Mouse (Mus musculus) thymus, postnatal 14 days (tissue): ENCODE results near the gene Nos1ap.

Experiments used
- DNase-seq: peaks from one replicate; pipeline ENCODE4 v3.0.0; 2021

Nos1ap gene

GRCm38 (mm10) chr1:170589219-170590040, at the start of gene Nos1ap:
Gene Nos1ap, minus strand, starts transcription at chr1:170589861.
- DNase-seq, result peak; percentile 69

DNA sequence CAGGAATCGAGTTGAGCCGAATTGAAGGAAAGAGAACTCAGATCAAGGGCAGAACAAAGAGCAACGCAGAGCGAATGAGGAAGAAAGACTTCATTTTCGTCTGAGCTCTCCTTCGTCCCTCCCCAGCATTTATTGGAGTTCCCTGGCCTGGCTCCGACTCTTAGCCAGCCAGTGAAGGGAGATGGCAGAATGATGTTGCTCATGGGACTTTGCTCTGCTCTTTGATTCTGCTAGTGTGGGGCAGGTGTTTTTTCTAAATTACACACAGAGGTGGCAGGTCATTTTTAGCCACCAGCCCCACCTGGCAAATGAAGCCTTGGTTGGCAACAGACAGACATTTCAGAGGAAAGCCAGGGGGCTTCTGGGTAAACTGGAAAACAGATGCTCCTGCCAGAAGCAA, 49.3 kb upstream of the Nos1ap start:
- DNase-seq, result no peak

- no peak for DNase-seq
These were observed 43.2 kb upstream of the Nos1ap start for GRCm38 (mm10) chr1:170632856-170633255.

GRCm38 (mm10) chr1:170632385-170632784, 42.7 kb upstream of the Nos1ap start:
- DNase-seq, result peak; percentile 79

DNA sequence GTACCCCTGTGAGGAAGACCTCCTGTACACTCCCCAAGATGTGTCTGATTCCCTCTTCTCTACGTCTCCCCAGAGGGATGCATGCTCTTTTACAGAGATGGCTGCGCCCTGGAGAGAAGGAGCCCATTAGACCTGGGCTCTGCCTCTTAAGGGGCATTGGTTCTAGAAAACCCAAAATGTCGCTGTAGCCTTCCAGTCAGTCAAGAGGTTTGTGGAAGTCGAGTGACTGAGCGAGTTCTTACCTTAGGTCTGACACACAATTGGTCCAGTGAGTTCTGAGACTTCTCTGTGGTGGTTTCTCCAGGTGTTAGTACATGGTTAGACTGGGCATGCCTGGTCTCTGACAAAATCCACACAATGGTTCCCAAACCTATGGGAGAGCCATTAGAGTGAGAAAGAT, 41.9 kb upstream of the Nos1ap start:
- no peak for DNase-seq

- DNase-seq, result no peak
These were observed 40.8 kb upstream of the Nos1ap start for GRCm38 (mm10) chr1:170630489-170630888.

DNA sequence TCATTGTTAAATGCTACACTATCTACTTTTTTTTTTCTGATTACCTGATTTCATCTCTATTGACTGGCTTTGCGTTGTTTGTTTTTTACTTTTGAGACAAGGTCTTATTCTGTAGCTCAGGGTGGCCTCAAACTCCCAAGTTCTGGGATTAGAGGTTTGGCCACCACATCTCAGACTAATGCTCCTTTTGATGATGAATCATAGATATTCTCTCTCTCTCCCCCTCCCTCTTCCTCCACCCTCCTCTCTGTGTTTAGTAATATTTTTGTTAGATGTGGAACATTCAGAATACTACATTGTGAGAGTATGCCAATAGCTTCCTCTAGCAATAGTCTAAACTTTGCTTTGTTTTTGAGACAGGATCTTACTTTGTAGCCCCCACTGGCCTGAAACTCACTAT, 33.8 kb upstream of the Nos1ap start:
- no peak for DNase-seq

DNA sequence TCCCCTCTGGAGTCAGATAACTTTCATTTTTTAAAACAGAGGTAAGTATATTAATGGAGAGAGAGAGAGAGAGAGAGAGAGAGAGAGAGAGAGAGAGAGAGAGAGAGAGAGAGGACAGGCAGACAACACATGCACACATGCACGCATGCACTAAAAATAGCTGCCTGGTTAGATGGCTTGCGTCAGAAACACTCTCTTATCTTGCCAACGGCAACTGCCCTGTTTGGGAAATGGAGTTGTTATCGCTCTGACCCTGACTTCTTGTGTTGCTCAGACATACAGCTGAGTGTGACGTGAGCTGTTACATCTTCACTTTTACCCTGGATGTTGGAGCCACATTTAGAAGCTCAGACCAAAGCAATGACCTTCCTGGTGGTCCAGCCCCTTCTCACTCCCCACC, 33.3 kb upstream of the Nos1ap start:
- no peak for DNase-seq

DNA sequence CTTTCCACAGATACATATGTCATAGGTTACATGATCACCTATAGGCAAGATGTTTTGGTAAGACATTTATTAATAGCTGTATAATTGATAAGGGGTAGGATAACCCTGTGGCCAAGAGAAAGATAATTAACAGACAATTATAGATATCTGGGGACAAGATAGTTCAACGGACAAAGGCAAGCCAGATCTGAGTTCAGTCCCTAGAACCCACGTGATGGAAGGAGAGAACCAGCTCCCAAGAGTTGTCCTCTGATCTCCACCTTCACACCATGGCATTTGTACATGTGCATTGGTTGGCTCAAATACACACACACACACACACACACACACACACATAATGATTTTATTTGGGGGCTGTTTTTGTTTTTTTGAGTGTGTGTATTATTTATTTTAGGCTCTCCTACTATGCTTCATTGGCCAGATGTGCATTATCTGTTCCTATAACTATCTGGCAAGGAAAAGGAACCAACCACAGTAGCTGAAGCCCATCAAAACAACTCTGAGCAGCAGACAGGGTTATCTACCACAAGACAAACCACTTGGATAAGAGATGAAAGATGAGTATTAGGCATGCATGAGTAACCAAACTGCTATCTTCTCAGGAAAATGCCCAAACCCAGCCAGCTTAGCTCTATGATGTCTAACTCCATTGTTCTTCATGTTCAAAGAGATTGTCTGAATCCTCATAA, 30.2 kb upstream of the Nos1ap start:
- DNase-seq, result no peak

- peak; percentile 29 for DNase-seq
These were observed 23.6 kb upstream of the Nos1ap start for GRCm38 (mm10) chr1:170612968-170613872.

- DNase-seq, result no peak
These were observed 22.0 kb upstream of the Nos1ap start for GRCm38 (mm10) chr1:170611631-170612030.

GRCm38 (mm10) chr1:170610695-170611094, 21.0 kb upstream of the Nos1ap start:
- no peak for DNase-seq

DNA sequence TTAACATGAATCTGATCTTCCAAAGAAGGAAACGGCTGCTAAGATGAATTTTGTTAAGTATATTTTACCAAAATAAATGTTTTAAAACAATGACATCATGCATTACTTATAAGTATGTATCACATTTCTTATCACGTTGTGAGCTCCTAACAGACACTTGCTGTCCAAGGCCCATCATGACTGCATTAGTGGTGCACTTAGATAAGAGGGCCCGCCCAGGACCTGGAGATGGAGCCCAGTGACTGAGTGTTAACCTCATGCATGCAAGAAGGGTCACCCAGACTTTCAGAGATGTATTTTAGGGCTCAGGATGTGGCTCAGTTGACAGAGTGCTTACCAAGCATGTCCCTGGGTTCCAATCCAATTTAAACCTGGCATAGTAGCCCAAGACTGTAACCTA, 20.6 kb upstream of the Nos1ap start:
- DNase-seq, result no peak

DNA sequence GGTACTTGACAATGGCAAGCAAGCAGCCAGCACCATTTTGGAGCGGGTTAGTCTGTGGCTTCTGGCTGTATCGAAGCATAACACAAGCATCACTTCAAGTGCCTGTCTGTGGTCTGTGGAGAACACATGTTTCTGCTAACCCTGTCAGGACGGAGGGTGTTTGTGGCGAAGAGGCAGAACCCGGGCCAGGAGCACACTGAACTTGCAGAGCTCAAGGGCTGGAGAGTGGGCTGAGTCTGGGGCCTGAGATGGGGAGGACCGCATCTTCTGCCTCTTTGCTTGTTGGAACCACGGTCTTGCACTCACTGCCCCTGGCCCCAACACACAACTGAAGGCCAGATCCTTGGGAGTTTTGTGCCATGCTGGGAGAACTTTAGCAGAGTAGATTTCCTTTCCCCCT, 20.2 kb upstream of the Nos1ap start:
- no peak for DNase-seq

- no peak for DNase-seq
These were observed 18.9 kb upstream of the Nos1ap start for GRCm38 (mm10) chr1:170608461-170609071.

DNA sequence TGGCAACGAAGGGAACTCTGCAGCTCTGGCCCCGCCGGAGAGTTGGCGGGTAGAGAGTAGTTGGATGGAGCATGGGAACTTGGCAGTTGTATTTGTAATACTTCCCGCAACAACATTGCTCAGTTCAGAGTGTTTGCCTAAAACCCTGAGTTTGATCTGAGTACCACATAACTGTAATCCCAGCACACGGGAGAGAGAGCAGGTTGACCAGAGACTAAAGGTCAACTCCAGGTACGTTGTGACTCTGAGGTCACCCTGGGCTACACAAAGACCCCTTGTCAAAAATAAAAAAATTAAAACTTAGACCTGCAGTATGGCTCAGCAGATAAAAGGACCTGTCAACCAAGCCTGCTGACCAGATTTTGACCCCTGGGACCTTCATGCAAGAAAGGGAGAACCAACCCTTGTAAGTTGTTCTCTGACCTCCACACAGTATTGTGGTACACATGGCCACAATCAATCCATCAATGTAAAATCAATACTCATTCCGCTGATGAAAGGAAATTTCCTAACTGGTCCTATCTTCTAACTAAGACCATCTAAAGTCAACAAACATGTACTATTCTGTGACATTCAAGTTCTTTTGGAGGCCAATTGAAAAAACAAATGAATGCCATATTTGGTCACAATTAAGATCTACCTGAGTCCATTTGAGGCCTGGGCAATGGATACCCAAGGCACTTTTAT, 17.7 kb upstream of the Nos1ap start:
- no peak for DNase-seq

DNA sequence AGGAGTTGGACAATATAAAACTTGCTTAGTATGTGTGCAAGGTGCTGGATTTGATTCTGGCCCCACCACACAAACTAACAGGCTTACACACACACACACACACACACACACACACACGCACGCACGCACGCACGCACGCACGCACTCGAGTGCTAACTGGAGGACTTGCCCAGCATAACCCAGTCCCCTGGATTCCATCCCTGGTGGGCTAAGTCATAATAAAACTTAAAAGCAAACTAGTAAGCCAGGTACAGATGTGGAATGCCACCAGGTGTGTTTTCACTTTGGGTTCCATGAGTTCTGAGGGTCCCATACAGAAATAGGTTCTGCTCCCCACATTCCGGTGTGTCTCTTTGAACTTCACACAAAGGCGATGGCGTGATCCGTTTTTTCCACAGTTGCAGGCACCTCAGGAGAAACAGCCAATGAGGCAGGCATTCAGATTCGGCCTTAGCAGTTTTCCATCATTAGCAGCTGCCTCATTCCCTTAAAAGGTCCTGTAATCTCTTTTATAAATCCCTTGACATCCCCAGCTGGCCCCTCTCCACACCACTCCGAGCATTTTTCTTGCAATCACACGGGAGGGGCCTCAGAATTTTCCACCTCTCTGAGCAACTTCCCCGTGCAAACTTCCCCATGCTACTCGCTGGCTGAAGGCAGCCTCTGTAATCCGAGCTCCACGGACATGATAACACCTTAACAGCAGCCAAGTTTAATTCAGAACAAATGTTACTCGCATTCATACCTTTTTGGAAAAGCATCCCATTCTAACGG, 15.8 kb upstream of the Nos1ap start:
- DNase-seq, result no peak

DNA sequence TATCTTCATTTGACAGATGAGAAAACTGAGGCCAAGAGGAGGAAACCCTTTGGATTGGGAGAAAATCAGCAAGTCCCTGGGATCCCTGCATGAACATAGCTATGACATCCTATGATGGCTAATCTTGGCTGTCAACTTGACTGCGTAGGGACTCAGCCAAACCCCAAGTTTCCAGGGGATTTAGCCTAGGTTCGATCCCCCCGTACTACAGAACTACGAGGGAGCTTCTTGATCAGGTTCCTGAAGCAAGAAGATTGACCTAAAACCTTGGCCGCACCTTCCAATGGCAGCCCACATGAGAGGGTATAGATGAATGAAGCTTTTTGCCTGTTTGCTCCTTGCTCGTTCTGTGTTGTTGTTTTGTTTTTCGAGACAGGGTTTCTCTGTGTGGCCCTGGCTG, 4.9 kb upstream of the Nos1ap start:
- DNase-seq, result no peak

- DNase-seq, result no peak
These were observed 870 bp upstream of the Nos1ap start for GRCm38 (mm10) chr1:170590531-170590930.

DNA sequence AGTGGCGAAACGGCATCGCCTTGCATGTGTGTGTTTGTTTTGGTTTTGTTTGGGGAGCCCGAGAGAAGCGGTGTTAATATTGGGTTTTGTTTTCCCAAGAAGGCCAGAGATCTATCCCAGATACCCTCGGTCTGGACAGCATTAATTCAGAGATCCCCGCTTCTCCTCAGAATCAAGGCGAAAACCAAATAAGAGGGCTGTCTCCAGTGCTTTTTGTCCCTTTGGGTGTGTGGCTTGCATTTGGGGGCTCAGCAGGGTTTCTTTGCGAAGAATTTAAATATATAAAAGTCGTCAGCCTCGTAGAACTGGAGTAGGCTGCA, 340 bp upstream of the Nos1ap start:
- DNase-seq, result no peak

GRCm38 (mm10) chr1:170588879-170589218, 812 bp downstream of the Nos1ap start:
- DNase-seq, result no peak

DNA sequence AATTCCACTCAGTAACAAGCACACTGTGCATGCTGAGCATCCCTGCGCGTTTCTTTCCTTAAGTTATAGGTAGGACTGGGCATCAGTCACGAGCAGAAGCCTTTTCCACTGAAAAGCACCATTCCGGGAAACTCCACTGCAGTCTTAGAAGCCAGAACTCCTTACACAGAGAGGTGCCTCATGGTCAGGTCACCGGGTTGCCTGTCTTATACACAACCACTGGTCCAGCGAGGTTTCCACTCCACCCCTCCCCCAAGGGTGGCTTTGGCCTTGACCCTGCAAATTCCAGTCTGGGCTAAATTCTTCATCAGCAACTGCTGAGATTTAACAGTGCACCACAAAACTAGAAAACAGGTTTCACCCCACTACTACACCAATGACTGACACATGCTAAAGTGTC, 1.3 kb downstream of the Nos1ap start:
- DNase-seq, result no peak
